Mouse (Mus musculus) lung, adult 2 months (tissue): Measurements from ENCODE around the gene Ctdsp2.

ENCODE experiments used
- CTCF ChIP-seq: fragments of 200-500 bp; IDR thresholded peaks from 2 replicates; pipeline ENCODE4 v1.5.1; 2011; ENCODE audit warnings: mild to moderate bottlenecking, low read length, control low read depth; ENCODE audit not compliant: insufficient read depth
- POLR2A ChIP-seq: fragments of 200-500 bp; IDR thresholded peaks from 2 replicates; pipeline ENCODE4 v1.6.1; 2011; ENCODE audit warnings: low read depth, mild to moderate bottlenecking, control low read depth, low read length, borderline replicate concordance; ENCODE audit errors: extremely low read depth

DNA sequence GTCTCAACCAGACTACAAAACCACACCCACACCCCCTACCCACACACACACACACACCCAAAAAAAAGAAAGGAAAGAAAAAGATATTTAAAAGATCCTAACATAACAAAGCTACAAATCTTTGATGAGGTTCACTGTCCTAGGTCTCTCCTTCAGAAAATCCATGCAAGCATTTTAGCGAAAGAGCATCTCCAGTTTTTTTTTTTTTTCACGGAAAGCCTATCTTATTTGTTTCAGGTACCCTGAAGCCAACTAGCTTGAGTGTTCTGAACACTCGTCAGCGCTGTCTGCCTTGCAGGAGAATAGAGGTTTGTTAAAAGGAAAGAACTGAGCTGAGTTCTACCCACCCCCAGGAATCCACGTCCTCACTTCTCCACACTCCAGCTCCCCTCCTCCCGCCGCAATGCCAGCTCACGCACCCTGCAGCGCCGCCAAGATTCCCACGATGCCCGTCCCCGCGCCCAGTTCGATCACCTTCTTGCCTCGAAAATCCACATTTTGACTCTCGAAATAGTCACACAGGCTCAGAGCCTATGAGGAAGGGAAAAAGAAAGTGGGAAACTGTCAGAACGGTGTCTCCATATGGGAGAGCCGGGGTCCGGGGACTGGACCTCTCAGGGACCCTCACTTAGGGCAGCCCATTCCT is 62.2 kb downstream of the Ctdsp2 start:
- no peak for TF ChIP-seq CTCF
- no peak for TF ChIP-seq POLR2A
